21 mouse cellular contexts compared by ENCODE assay signal in the genomic region with DNA sequence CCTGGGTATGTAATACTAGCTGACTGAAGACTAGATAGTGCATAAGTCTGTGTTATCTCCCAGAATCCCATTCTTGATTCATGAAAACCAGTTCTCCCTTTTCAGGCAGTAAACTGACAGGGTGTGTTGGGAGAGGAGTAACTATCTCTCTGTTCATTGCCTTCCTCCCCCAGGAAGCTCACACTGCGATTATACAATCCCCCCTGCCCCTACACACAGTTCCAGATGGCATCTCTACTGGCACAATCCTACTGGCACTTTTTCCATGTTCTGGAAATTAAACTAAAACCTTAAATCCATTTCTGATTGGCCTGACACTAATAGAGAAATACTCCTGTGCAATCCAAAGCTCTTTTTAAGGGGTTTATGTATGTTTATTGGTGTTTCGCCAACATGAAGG.
"Had no signal": no experiment of that assay in that cellular context is flagged by ENCODE, and none has a peak within 500 bp of the region (broad histone marks: within the 10 kb centered on the region; RNA-seq: fewer than 3 reads in every experiment).

No protein-coding gene starts in this region.

- H3K4me3 ChIP-seq: limb, embryonic 12.5 days; limb, embryonic 15.5 days; megakaryocyte, embryonic 14.5 days; midbrain, embryonic 10.5 days; stomach, embryonic 15.5 days had no signal

- DNase-seq: kidney, adult 2 months; kidney, postnatal 25 days; left cerebral cortex, postnatal 4 days; liver, postnatal 0 days; lung, embryonic 14.5 days; lung, postnatal 10 days; lung, postnatal 36 days; midbrain, embryonic 14.5 days; right cerebral cortex, postnatal 14 days; spleen, adult 18-20 months; thymus, postnatal 25 days had no signal

- H3K4me1 ChIP-seq: megakaryocyte, embryonic 14.5 days had no signal

- H3K36me3 ChIP-seq: limb, embryonic 12.5 days; limb, embryonic 15.5 days; midbrain, embryonic 10.5 days; stomach, embryonic 15.5 days had no signal

- ATAC-seq: inflammation-experienced regulatory T-cells, adult 6 months; intestine, embryonic 16.5 days; liver, postnatal 0 days had no signal

- H3K27ac ChIP-seq: kidney, postnatal 0 days; limb, embryonic 12.5 days; limb, embryonic 15.5 days; liver, embryonic 14.5 days; midbrain, embryonic 10.5 days; stomach, embryonic 15.5 days had no signal

- H3K9me3 ChIP-seq: limb, embryonic 12.5 days; limb, embryonic 15.5 days; megakaryocyte, embryonic 14.5 days; midbrain, embryonic 10.5 days; stomach, embryonic 15.5 days had no signal

- H3K4me2 ChIP-seq: limb, embryonic 12.5 days; limb, embryonic 15.5 days; liver, embryonic 11.5 days; lung, embryonic 14.5 days; stomach, embryonic 15.5 days had no signal

- H3K9ac ChIP-seq: limb, embryonic 12.5 days; limb, embryonic 15.5 days; liver, embryonic 14.5 days; liver, postnatal 0 days; lung, embryonic 14.5 days; stomach, embryonic 15.5 days had no signal
